Mouse (Mus musculus) hindbrain, embryonic 15.5 days (tissue): ENCODE data around the gene Eef2kmt. TPM values are rescaled to one million over a fixed set of nuclear protein-coding genes. Genes with fewer than 3 reads are reported as not detected.
"Not testable (repeated sequence)": the region's sequence is repeated elsewhere in the genome, so short reads cannot be mapped to it uniquely, and the experiment has no call there.

Experiments used
- ATAC-seq: fragments of 200-750 bp; cut with Nextera tagmentation; 2 replicates; pipeline ENCODE4 v1.8.0; 2017; ENCODE audit warnings: low read depth, moderate number of reproducible peaks, moderate TSS enrichment; ENCODE audit not compliant: low FRiP score
- H3K27ac ChIP-seq: fragments of 300-500 bp; sonication (generic); replicated peaks from 2 replicates; pipeline ENCODE4 v1.5.1; 2015; ENCODE audit warnings: mild to moderate bottlenecking, inconsistent platforms
- H3K27me3 ChIP-seq: fragments of 300-500 bp; sonication (generic); 2 replicates; pipeline ENCODE4 v1.6.1; 2015; ENCODE audit warnings: control low read depth, inconsistent platforms
- H3K36me3 ChIP-seq: fragments of 300-500 bp; sonication (generic); 2 replicates; pipeline ENCODE4 v1.6.1; 2015; ENCODE audit warnings: control low read depth, inconsistent platforms
- H3K4me1 ChIP-seq: fragments of 300-500 bp; sonication (generic); replicated peaks from 2 replicates; pipeline ENCODE4 v1.6.1; 2015; ENCODE audit warnings: control low read depth, inconsistent platforms
- H3K4me2 ChIP-seq: fragments of 300-500 bp; sonication (generic); 2 replicates; pipeline ENCODE4 v1.6.1; 2015; ENCODE audit warnings: moderate library complexity, mild to moderate bottlenecking, inconsistent platforms
- H3K4me3 ChIP-seq: fragments of 300-500 bp; sonication (generic); 2 replicates; pipeline ENCODE4 v1.5.1; 2015; ENCODE audit warnings: mild to moderate bottlenecking, inconsistent platforms
- H3K9ac ChIP-seq: fragments of 300-500 bp; sonication (generic); 2 replicates; pipeline ENCODE4 v1.6.1; 2015; ENCODE audit warnings: inconsistent platforms
- H3K9me3 ChIP-seq: fragments of 300-500 bp; sonication (generic); 2 replicates; pipeline ENCODE4 v1.6.1; 2016; ENCODE audit warnings: control low read depth, inconsistent platforms
- WGBS: fragments of 180-500 bp; shearing (Covaris S2); methylation state at CpG from one replicate; pipeline ENCODE4 v1.1.7; 2015; 5-methylcytosine and 5-hydroxymethylcytosine counted together
- polyA plus RNA-seq: library from polyadenylated mRNA; unstranded; fragments of >200 nt; fragmentation: Nextera tagmentation; extraction: Ambion mirVana; gene quantifications from 2 replicates; pipeline ENCODE4 v1.2.1, GENCODE M21; 2015

The Eef2kmt gene
- polyA plus RNA-seq, 1 experiment from 2014 or later = 10.7 TPM

DNA sequence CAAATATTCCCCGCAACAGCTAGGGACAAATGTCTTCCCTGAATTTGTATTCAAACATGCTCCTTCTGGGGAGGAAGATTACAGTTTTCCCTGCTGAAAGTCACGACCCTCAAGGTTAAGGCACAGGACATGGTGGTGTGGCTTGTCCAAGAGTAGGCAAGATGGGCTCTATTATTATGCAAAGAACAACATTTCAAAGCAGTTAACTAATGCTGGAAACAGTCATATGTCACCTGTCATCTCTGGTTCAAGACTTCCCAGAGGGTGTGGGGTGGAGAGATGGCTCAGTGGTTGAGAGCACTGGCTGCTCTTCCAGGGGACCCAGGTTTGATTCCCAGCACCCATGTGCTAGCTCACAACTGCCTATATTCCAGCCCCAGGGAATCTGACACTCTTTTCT, 3.5 kb downstream of the Eef2kmt start:
- no peak overlapping the region for H3K4me3 ChIP-seq
- WGBS = 90% methylated on average over 2 of the region's 2 CpGs
- ATAC-seq = no peak

DNA sequence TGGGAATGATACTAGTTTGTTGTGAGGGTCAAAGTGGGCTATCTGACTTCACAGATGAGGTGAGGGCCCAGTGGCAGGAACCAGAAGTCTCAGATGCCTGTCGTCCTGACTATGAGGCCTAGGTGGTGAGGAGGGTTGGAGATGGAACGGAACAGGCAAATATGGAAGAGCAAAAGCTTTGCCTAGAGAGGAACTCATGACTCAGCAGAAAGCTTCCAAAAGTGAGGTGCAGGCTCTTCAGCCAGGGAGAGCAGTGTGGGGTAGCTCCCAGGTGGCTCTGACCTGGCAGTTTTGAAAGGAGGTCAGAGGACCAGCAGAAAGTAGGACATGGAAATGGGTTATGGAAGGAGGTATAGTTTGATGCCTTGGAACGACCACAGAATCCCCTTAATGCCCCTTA, 4.9 kb downstream of the Eef2kmt start:
- ATAC-seq = no peak
- Histone ChIP-seq H3K4me3 (no peak overlapping the region), H3K4me2 (no peak overlapping the region), H3K27me3 (no peaks in the 10 kb centered on the region), H3K27ac (no peak overlapping the region), H3K4me1 (peaks cover 9% of the 10 kb centered on the region), H3K9ac (no peak overlapping the region), H3K9me3 (no peaks in the 10 kb centered on the region), H3K36me3 (peaks cover 6% of the 10 kb centered on the region; the same call in 1 of the 2 replicates)
- 87% methylated on average over 3 of the region's 3 CpGs for WGBS

More for the DNA sequence above, 3.5 kb downstream of the Eef2kmt start:
- Histone ChIP-seq H3K9me3 (no peaks in the 10 kb centered on the region), H3K27ac (no peak overlapping the region), H3K9ac (no peak overlapping the region), H3K4me2 (no peak overlapping the region), H3K27me3 (no peaks in the 10 kb centered on the region), H3K4me1 (peaks cover 16% of the 10 kb centered on the region), H3K36me3 (peaks cover 5% of the 10 kb centered on the region; the same call in 1 of the 2 replicates)

DNA sequence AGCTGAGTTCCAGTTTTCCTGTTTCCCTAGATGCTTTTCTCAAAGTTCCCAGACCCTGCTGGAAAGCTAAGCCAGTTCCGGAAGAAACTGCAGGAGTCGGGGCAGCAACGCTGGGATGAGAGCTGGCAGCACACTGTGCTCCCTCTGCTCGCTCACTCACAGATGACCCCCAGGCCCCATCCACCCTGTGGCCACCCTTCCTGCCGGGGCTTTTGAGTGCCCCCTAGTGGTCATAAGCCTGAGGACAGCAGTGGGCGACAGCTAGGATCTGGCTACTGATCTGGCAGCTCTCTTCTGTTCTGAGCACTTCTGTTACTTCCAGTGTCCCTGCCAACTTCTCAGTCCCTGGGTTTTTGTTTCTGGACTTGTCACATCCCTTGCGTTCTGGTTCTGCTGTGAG, 11.4 kb downstream of the Eef2kmt start:
- Histone ChIP-seq H3K27me3 (no peaks in the 10 kb centered on the region), H3K4me2 (no peak overlapping the region), H3K9me3 (no peaks in the 10 kb centered on the region), H3K4me3 (no peak overlapping the region), H3K4me1 (no peaks in the 10 kb centered on the region), H3K27ac (no peak overlapping the region), H3K9ac (no peak overlapping the region), H3K36me3 (peaks cover 34% of the 10 kb centered on the region)
- 38% methylated on average over 7 of the region's 7 CpGs for WGBS
- no peak; the same call in 1 of the 2 replicates for ATAC-seq

DNA sequence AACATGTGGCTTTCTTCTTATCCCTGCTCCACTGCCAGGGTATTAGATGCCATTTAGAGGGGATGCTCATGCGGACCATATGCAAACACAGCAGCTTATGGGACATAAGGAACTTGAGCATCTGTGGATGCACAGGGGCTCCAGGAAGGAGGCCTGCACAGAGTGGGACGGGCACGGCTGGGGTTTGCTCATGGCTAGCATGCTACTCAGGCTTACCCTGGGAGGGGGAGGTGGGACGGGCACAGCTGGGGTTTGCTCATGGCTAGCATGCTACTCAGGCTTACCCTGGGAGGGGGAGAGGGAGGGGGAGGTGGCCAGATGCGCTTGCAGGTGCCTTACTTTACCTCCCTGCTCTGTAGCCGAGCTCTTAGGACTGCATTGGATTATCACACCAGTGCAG, 12.9 kb downstream of the Eef2kmt start:
- H3K4me3 ChIP-seq = no peak overlapping the region
- no peak overlapping the region for H3K9ac ChIP-seq
- no peak overlapping the region for H3K4me2 ChIP-seq
- H3K36me3 ChIP-seq = peaks cover 39% of the 10 kb centered on the region
- WGBS = 94% methylated on average over 6 of the region's 6 CpGs
- no peaks in the 10 kb centered on the region for H3K27me3 ChIP-seq
- no peaks in the 10 kb centered on the region for H3K4me1 ChIP-seq
- H3K9me3 ChIP-seq = no peaks in the 10 kb centered on the region
- no peak overlapping the region for H3K27ac ChIP-seq
- ATAC-seq = no peak

DNA sequence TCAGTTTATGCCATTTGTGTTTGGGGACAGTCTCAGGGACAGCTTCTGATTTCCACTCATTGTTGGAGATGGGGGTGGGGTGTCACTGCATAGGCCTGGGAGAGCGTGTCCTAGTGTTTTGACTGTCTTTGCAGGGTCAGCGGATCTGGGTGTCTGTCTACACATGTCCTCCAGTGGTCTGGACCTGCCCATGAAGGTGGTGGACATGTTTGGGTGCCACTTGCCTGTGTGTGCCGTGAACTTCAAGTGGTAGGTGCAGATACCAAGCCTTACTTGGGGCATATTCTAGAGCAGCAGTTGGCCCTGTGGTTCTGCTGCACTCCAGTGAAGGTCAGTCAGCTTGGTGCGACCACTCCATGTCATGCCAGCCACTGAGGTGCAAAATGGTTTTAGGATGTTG, 13.4 kb downstream of the Eef2kmt start:
- Histone ChIP-seq H3K9me3 (no peaks in the 10 kb centered on the region), H3K27ac (no peak overlapping the region), H3K4me2 (no peak overlapping the region), H3K27me3 (no peaks in the 10 kb centered on the region), H3K4me3 (no peak overlapping the region), H3K4me1 (no peaks in the 10 kb centered on the region), H3K36me3 (peaks cover 34% of the 10 kb centered on the region), H3K9ac (no peak overlapping the region)
- ATAC-seq = no peak
- WGBS = 95% methylated on average over 4 of the region's 4 CpGs

DNA sequence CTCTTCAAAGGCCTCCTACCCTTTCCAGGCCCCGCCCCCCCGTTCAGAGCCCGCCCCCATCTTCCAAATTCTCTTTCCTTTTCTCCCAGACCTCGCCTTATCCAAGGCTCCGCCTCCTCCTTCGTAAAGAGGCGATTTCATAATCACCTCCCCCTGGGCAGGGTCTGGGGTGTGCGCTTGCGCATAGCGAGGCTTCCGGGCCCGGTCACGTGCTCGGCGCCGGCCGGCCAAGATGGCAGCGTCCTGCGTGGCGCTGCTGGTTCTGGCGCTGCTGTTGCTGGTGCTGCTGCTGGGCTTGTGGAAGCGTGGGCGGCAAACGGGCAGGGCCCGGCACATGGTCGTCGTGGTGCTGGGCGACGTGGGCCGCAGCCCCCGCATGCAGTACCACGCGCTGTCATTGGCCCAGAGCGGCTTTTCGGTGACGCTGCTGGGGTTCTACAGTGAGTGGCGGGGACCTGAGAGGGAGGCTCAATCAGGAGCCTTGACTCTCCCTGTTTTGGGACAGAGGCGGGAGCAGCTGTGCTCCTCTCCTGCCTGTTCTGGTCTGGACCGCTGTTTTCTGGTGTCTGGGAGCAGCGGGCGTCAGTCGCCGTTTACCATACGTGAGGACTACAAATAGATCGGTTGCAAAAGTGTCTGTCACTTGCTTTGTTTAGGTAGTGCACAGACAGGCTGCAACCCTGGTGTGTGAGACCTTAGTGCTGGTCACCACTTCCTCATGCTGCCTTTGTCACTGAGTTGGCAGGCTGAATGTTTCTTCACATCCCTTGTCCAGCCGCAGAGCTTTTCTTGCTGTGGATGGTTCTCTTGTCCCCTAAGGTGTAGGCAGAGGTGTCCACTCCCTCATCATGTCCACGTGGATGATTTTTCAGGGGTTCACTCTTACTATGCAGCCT, 22.1 kb downstream of the Eef2kmt start, which contains the start of gene Alg1:
Gene Alg1, plus strand, starts transcription at position 204 of the 896 bp plus-strand sequence.
- H3K4me3 ChIP-seq = peak within 1 kb of the TSS; percentile 70
- H3K4me2 ChIP-seq = peak within 1 kb of the TSS; percentile 66
- H3K27ac ChIP-seq = peak within 1 kb of the TSS; percentile 74
- peak; percentile 97 for ATAC-seq
- peaks cover 3% of the 10 kb centered on the region; the same call in 1 of the 2 replicates for H3K27me3 ChIP-seq
- WGBS = 2% methylated on average over 47 of the region's 47 CpGs
- H3K4me1 ChIP-seq = peaks cover 19% of the 10 kb centered on the region
- H3K9ac ChIP-seq = peak within 1 kb of the TSS; percentile 70
- no peaks in the 10 kb centered on the region for H3K36me3 ChIP-seq
- H3K9me3 ChIP-seq = no peaks in the 10 kb centered on the region

DNA sequence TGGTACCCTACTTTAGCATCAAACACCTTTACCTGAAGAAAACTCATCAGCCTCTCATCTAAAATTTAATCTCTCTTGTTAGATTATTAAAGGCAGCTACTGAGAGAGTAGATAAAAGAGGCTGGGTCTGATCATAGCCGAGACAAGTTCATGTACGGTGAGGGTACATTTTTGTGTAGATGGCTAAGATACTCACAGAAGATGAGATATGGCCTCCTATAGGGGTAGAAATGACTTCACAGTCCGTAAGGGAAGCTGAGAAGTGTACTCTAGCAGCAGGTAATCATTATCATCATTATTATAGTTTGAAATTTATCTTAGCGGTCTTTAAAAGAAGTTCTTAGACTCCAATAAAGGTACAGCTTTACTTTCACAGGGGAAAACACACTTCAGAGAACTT, 22.8 kb downstream of the Eef2kmt start:
- peaks cover 19% of the 10 kb centered on the region for H3K4me1 ChIP-seq
- H3K27ac ChIP-seq = no peak overlapping the region
- WGBS = 68% methylated on average over 4 of the region's 4 CpGs
- peak overlapping the region; percentile 70 for H3K4me3 ChIP-seq
- no peaks in the 10 kb centered on the region for H3K9me3 ChIP-seq
- no peak overlapping the region for H3K9ac ChIP-seq
- no peak for ATAC-seq
- H3K36me3 ChIP-seq = no peaks in the 10 kb centered on the region
- H3K27me3 ChIP-seq = peaks cover 3% of the 10 kb centered on the region; the same call in 1 of the 2 replicates
- H3K4me2 ChIP-seq = peak overlapping the region; percentile 66

DNA sequence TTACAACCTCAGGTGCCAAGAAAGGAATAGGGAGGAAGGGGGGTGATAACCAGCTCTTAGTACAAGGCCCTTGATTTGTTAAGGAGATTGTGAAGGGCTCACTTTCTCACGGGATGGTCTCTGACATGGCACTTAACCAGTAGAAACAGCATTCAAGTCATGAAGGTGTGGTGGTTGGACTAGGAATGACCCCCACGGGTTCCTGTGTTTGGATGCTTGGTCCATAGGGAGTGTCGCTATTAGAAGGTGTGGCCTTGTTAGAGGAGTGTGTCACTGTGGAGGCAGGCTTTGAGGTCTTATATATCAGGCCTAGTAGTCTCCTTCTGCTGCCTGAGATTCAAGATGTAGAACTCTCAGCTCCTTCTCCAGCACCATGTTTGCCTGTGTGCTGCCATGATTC, 27.7 kb downstream of the Eef2kmt start:
- H3K9me3 ChIP-seq, H3K27me3 ChIP-seq, H3K4me3 ChIP-seq, H3K9ac ChIP-seq, H3K36me3 ChIP-seq, H3K27ac ChIP-seq, H3K4me1 ChIP-seq, H3K4me2 ChIP-seq, ATAC-seq: not testable (repeated sequence)
- 82% methylated on average over 3 of the region's 3 CpGs for WGBS

DNA sequence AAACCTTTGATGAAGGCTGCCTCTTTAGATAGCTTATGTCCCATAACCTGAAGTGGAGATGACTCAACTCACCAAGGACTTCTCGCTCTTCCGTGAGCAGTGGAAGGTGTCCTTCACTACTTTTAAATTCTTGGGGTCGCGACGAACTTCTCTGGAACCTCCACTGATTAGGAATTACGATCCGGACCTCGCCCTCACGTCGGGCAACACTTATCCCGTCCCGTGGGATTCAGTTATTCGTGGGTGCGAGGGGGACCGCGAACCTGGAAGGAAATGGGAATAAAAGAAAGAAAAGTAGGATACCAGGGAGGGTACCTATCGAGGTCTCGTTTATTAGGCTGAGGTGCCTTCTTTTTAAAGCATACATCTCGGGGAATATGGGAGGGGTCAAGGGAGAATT, 28.3 kb downstream of the Eef2kmt start:
- WGBS = 86% methylated on average over 19 of the region's 19 CpGs
- not testable (repeated sequence) for H3K36me3 ChIP-seq, ATAC-seq, H3K4me3 ChIP-seq, H3K9me3 ChIP-seq, H3K4me1 ChIP-seq, H3K9ac ChIP-seq, H3K4me2 ChIP-seq, H3K27me3 ChIP-seq, H3K27ac ChIP-seq

DNA sequence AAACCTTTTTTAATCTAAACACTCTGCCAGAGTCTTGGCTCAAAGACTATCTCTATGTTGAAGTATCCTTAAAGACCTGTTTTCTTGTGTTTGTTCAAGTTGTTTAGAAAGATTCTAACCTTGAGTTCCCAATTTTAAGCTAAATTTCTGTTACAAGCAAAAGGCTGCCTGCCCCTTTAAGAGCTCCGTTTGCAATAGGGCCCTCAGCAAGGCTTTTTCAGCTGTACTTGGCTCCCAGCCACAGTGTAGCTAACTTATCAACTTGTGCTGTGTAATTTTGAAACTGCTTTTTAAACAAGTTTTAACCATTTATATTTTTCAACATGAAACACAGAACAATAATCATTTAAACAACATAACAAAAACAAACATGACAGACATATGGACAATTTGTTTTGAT, 29.2 kb downstream of the Eef2kmt start:
- WGBS = 13% methylated on average over 1 of the region's 1 CpGs
- H3K9ac ChIP-seq, H3K36me3 ChIP-seq, H3K4me1 ChIP-seq, H3K9me3 ChIP-seq, H3K27me3 ChIP-seq, H3K4me2 ChIP-seq, ATAC-seq, H3K4me3 ChIP-seq, H3K27ac ChIP-seq: not testable (repeated sequence)

DNA sequence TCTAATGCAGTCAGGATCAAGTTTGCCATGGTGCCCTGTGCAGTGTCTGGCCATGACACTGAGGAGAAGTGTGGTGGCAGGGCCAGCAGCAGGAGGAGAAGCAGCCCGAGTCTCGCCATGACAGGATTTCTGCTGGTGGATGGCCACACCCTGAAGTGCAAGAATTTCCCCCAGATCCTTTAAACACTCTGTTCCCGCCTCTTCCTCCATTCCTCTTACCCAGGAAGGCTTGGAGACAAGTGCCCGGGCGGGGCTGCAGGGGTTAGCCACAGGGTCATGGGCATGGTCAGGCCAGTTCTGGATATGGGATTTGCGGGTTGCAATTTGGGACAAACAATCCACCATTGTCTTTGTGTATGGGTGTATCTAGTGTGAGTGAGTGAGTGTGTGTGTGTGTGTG, 33.6 kb downstream of the Eef2kmt start, which contains the start of gene AU021092:
Gene AU021092, minus strand, starts transcription at position 160 of the 400 bp plus-strand sequence.
- Histone ChIP-seq H3K27me3 (0 out of 2 replicates have a peak, but pooled peaks cover 4% of the 10 kb centered on the region), H3K36me3 (no peaks in the 10 kb centered on the region), H3K27ac (no peak within 1 kb of the TSS), H3K9me3 (no peaks in the 10 kb centered on the region), H3K4me2 (no peak within 1 kb of the TSS), H3K9ac (no peak within 1 kb of the TSS), H3K4me1 (no peaks in the 10 kb centered on the region), H3K4me3 (no peak within 1 kb of the TSS)
- no peak for ATAC-seq
- WGBS = 74% methylated on average over 6 of the region's 6 CpGs

DNA sequence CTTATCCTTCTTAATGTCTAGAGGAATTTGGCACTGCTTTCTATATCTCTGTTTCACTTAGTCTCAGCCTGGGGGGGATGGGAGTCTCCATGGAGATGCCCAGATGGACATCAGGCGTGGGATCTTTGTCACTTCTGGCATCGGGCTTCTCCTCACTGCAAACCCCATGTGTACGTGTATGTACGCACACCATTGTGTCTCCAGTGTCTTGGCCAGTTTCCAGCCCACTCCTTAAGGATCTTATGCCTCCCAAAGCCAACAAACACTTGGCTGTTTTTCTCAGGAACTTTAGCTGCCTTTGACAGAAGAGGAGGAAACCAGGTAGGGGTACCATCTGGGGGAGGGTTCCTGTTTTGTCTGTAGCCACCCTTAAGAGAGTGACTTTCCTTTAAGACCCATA, 34.4 kb downstream of the Eef2kmt start:
- Histone ChIP-seq H3K36me3 (no peaks in the 10 kb centered on the region), H3K4me2 (no peak overlapping the region), H3K4me3 (no peak overlapping the region), H3K4me1 (no peaks in the 10 kb centered on the region), H3K9ac (no peak overlapping the region), H3K27ac (no peak overlapping the region), H3K9me3 (no peaks in the 10 kb centered on the region), H3K27me3 (0 out of 2 replicates have a peak, but pooled peaks cover 4% of the 10 kb centered on the region)
- no peak for ATAC-seq
- 51% methylated on average over 4 of the region's 4 CpGs for WGBS
